Mouse (Mus musculus) testis, adult 2 months (tissue): ENCODE measurements around the gene Kirrel3.

ENCODE experiments used
- CTCF ChIP-seq: fragments of 200-500 bp; IDR thresholded peaks from 2 replicates; pipeline ENCODE4 v1.5.1; 2012; ENCODE audit warnings: low read depth, mild to moderate bottlenecking, inconsistent platforms, low read length, moderate library complexity; ENCODE audit not compliant: control insufficient read depth, insufficient read depth, insufficient replicate concordance
- POLR2A ChIP-seq: fragments of 200-500 bp; IDR thresholded peaks from 2 replicates; pipeline ENCODE4 v1.6.1; 2012; ENCODE audit warnings: low read depth, mild to moderate bottlenecking, inconsistent platforms, low read length, moderate library complexity; ENCODE audit not compliant: control insufficient read depth

- no peak for TF ChIP-seq CTCF
- TF ChIP-seq POLR2A, result no peak
These were observed 53.1 kb downstream of the Kirrel3 start for GRCm38 (mm10) chr9:34538591-34539335.
